Mouse (Mus musculus) olfactory bulb, adult 2 months (tissue): ENCODE results near the gene Mttp.

ENCODE experiments used
- CTCF ChIP-seq: fragments of 200-500 bp; IDR thresholded peaks from 2 replicates; pipeline ENCODE4 v1.5.1; 2012; ENCODE audit warnings: low read depth, mild to moderate bottlenecking, low read length, moderate library complexity; ENCODE audit not compliant: insufficient read depth
- POLR2A ChIP-seq: fragments of 200-500 bp; IDR thresholded peaks from 2 replicates; pipeline ENCODE4 v1.6.1; 2012; ENCODE audit warnings: mild to moderate bottlenecking, low read depth, low read length, moderate library complexity; ENCODE audit not compliant: insufficient read depth

DNA sequence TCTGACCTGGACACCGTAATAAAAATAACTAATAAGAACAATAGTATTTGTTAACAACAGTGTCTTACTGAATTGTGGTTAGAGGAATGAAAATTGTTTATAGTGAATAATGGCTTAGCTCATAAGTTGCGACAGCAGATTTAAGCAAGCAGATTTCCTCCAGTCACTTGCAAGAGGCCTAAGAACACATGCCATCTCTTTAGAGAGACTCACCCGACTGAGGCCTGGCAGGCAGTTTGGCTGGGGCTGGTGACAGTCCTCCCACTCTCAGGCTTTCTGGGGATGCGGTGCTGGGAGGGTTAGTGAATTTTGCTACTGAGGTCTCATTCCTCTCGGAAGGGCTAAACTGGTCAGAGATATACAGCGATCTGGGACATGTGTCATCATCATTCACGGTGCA is 38.6 kb upstream of the Mttp start:
- TF ChIP-seq CTCF, result no peak
- TF ChIP-seq POLR2A, result no peak
